Mouse (Mus musculus) cerebellum, adult 2 months (tissue): ENCODE data around the gene Hist1h1d.
A peak's percentile ranks its signal among the peaks of the same experiment; 100 is the strongest.

Source experiments
- CTCF ChIP-seq: fragments of 200-500 bp; IDR thresholded peaks from 2 replicates; pipeline ENCODE4 v1.5.1; 2011; ENCODE audit warnings: low read depth, mild to moderate bottlenecking, control low read depth, low read length, moderate library complexity, borderline replicate concordance; ENCODE audit not compliant: insufficient read depth
- POLR2A ChIP-seq: fragments of 200-500 bp; IDR thresholded peaks from 2 replicates; pipeline ENCODE4 v1.6.1; 2011; ENCODE audit warnings: low read length, control low read depth, borderline replicate concordance; ENCODE audit not compliant: insufficient read depth

DNA sequence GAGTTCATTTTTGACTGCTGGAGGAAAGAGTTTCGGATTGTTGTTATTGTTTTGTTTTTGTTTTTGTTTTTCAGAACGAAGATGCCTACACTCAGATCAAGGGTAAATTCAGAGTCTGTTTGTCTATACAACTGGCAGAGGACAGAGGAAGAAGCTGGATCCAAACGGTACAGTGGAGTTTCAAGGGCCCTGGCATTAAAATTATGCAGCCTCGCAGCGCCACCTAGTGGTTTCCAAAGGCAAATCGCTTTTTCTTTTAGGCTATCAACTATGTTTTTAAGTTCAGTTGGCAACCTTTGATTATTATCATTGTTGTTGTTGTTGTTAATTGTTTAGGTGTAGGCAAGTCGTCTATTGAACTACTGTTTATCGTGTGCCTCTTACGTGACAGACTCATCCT, 44.9 kb downstream of the Hist1h1d start:
- TF ChIP-seq CTCF: peak; percentile 69
- TF ChIP-seq POLR2A: no peak
